Mouse (Mus musculus) kidney, postnatal 4 days (tissue): ENCODE results near the gene Tmem74b.

Source experiments
- DNase-seq, 2 experiments: peaks; one replicate each; pipeline ENCODE4 v3.0.0; 2021; ENCODE audit warnings: mixed read lengths in 2 of 2

Tmem74b gene

GRCm38 (mm10) chr2:151742850-151743679 is 41.3 kb downstream of the Tmem74b start:
- DNase-seq = no peak

- DNase-seq = no peak
Observed at GRCm38 (mm10) chr2:151743845-151744244, 42.0 kb downstream of the Tmem74b start, which contains the start of gene Psmf1. Psmf1 (minus strand) TSS chr2:151744186.

- peak; percentile 84 to 86 for DNase-seq
Observed at GRCm38 (mm10) chr2:151747847-151748705, 46.3 kb downstream of the Tmem74b start.

GRCm38 (mm10) chr2:151751330-151751729 is 49.5 kb downstream of the Tmem74b start:
- no peak for DNase-seq

GRCm38 (mm10) chr2:151756277-151757061 is 54.7 kb downstream of the Tmem74b start:
- peak in 1 of 2 experiments; percentile 21 for DNase-seq

GRCm38 (mm10) chr2:151757451-151757850 is 55.6 kb downstream of the Tmem74b start:
- no peak for DNase-seq

- DNase-seq = no peak
Observed at GRCm38 (mm10) chr2:151758806-151759353, 57.1 kb downstream of the Tmem74b start.
